Mouse (Mus musculus) lung, postnatal 0 days (tissue): ENCODE results near the gene Pdzrn3.

Experiments used
- CTCF ChIP-seq: IDR thresholded peaks from 2 replicates; pipeline ENCODE4 v1.5.1; 2016; ENCODE audit warnings: antibody characterized with exemption, mild to moderate bottlenecking
- EP300 ChIP-seq: IDR thresholded peaks from 2 replicates; pipeline ENCODE4 v1.6.1; 2016; ENCODE audit warnings: antibody characterized with exemption, mild to moderate bottlenecking, control low read depth

DNA sequence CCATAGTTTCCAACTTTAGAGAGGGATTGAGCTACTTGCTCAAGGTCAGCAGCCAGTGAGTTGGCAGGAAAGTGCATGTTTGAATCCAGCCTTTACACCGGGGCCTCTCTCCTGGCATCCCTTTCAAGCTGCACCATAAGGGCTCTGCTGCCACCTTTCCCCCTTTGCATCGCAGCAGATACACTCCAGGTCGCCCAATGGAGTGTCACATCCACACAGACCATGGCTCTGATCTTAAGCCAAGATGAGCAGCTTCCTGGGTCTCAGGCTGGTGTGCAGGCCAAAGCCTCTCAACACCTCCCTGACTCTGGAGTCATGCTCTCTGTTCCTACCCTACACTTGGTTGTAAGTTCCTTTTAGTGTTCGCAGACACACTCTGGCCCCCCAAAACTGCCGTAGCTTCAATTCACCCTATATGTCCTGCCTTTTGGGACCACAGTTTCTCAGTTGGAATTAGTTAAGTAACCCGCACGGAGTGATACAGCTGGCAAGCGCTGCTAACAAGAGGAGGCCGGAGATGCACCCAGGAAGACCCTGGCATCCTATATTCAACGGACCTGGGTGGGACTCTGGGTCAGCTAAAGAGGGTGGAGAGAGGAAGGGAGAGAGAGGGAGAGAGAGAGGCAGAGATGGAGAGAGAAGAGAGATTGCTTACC lies 1.1 kb downstream of the Pdzrn3 start:
- no peak for TF ChIP-seq CTCF
- TF ChIP-seq EP300, result no peak
